Mouse (Mus musculus): ENCODE data around the gene 1700092M07Rik.

1700092M07Rik gene

DNA sequence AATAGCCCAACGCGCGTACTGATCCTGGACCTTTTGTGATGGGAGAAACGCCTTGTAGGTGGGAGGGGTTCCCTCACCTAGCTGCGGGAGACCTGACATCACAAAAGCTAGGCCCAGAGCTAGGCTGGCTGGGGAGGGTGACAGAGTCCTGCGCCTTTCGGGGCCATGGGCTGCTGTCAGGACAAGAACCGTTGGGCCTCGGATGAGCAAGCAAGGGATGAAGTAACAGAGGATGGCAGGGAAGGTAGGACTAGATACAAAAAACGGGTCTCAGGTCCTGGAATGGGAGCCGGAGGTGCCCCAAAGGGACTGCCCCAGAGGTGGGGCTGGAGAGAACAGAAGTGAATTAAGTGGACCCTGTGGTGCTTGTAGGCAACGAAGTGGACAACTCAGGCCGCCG, at the start of gene 1700092M07Rik:
1700092M07Rik (plus strand) TSS at position 116 of the 400 bp plus-strand sequence.
- in situ Hi-C loops (cut with MseI, MboI) = no loop called here

DNA sequence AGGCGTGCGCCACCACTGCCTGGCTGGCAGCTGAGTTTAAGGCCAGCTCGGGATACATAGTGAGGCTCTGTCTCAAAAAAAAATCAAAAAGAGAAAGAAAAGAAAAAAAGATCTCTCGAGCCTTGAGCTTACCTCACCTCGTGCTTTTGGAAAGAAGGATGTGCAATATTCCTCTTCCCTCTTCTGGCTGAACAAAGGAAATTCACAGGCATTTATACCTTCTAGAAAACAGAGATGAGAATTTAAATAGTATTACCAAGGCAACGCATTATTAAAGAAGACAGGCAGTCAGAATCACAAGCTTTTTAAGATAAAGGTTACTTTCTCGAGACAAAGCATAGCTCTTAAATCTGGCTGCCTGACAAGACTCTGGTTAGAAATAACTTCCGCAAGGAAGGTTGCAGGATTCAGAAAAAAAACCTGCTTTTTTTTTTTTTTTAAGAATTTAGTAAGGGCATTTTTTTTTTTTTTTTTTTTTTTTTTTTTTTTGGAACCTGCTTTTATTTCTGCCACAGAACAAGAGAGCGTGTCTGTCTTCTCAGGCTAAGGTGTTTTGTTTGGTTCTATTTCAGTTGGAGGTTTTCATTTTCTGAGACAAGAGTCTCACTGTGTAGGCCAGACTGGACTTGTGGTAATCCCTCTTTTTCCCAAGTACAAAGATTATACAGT, 48.5 kb upstream of the 1700092M07Rik start:
- in situ Hi-C loops (cut with MseI, MboI) = no loop called here

DNA sequence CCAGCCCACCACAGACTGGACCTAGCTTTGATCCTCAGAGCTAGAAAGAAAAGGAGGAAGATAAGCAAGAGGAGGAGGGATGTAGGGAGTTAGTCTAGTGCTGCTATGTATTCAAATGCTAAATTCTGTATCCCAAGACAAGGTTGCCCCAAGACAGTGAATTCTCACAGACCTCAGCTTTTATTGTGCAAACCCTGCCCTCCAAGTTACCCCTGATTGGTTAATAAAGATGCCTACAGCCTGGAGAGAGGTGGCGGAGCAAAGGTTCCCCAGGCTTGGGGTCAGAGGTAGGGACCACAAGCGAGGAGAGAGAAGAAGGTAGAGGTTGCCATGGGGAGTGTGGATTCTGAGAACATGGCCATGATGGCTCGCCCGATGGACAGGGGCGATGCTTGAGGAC, 47.8 kb upstream of the 1700092M07Rik start:
- in situ Hi-C loops (cut with MseI, MboI) = no loop called here

DNA sequence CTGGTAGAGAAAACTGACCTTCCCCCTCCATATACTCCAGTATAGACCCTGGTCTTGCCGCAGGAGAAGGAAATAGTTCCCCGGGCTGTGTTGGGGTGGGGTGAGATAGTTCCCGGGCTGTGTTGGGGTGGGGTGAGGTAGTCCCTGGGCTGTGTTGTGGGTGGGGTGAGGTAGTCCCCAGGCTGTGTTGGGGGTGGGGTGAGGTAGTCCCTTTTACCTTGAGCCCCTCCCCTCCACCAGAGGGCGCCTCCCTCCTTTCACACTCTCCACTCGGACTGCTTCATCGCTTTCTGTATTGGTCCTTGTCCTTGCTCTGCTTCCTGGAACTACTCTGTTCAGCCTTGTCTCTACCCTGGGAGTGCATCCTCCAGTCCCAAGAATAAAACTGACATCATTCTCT, 45.2 kb upstream of the 1700092M07Rik start:
- in situ Hi-C loops (cut with MseI, MboI) = no loop called here

DNA sequence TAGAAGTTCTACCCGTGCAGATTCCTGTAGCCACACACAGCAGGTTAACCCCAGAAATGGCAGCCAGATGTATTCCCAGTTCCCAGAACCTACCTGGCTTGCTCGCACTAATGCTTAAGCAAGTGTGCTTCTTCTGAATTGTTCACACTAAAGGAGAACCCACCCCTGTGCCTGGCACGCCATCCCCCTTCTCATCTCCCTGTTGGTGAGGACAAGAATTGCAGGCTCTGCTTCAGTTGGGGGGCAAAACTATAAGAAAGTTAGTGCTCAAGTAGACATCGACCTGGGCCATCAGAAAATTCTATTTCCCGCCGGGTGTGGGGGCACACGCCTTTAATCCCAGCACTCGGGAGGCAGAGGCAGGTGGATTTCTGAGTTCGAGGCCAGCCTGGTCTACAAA, 40.9 kb upstream of the 1700092M07Rik start:
- in situ Hi-C loops (cut with MseI, MboI) = no loop called here

DNA sequence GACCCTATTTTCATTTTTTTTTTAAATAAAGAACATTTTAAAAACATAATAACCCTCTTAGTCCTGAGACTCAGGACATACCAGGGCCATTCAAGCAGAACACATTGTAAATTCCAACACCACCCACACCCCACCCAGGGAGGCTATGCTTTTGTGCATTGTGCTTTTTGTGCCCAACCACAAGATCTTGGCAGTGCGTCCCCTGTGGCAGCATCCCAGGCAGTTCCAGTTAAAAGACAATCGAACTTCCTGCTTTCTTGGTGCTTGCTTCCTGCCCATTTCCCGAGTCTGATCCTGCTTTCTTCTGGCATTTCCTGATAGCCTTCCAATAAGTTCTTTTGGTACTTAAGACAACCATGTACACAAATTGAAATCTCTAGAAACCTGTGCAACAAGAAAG, 38.1 kb upstream of the 1700092M07Rik start:
- in situ Hi-C loops (cut with MseI, MboI) = no loop called here

DNA sequence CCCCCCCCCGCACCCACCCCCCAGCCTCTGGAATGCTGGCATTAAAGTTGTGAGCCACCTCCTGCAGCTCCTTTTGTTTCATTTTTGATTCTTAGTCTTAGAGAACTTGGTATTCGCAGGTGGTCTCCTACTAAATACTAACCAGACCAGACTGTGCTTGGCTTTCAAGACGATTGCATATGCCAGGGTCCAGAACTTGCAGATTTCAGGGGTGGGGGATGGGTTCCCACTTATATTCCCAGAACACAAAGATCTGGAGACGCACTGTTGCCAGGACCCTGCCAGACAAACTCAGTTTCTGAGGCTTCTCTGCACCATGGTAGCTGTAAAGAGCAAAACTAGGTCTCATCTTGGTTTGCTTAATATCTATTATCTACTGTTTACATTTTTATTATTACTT, 36.9 kb upstream of the 1700092M07Rik start:
- in situ Hi-C loops (cut with MseI, MboI) = no loop called here

DNA sequence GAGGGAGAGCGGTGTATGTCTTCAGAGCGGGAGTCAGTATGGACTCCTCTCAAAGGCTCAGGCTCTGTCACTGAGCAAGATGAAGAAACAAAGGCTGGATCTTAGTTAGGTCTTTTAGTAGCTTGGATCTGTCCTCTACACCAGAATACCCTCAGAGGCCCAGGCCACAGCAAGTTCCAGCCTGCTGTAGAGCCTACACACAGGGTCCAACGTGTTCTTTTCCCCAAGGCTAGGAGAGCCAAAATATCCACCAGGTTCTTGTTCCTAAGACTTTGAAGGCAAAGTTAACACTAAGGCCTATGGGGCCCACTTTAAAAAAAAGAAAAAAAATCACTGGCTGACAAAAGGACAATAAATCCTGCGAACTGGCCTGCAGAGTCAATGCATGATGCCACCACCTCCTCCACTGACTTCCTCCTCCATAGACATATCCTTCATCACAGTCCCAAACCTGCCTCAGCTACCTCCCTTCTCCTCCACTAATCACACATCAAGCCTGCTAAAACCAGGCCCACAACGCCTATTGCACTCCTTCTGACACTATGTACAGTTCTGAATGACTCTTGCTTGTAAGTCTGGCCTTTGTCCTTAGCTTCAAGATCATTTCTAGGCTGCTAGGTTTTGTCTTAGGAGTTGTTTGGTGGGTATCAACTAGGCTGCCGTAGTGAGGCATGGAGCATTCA, 35.4 kb upstream of the 1700092M07Rik start:
- in situ Hi-C loops (cut with MseI, MboI) = no loop called here

DNA sequence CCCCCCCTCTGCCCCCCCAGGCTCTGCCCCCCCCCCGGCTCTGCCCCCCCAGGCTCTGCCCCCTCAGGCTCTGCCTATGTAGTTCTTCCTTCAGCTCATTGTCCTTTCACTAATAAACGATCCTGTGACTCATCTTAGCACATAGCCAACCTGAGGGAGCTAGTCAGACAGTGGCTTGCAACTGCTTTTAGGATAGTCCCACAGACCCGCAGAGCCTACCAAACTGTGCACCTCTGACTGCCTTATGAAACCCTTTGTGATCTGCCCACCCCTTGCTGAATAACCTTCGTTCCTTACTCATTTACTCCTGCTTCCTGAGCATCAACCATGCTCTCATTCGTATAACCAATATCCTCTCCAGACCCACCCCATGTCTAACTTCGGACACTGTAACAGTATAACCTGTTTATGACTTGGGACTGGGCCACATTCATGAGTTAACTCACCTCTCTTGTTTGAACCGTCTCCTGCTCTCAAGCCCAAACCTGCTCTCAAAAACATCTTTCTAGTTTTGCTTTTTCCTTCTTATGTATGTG, 34.3 kb upstream of the 1700092M07Rik start:
- in situ Hi-C loops (cut with MseI, MboI) = no loop called here

DNA sequence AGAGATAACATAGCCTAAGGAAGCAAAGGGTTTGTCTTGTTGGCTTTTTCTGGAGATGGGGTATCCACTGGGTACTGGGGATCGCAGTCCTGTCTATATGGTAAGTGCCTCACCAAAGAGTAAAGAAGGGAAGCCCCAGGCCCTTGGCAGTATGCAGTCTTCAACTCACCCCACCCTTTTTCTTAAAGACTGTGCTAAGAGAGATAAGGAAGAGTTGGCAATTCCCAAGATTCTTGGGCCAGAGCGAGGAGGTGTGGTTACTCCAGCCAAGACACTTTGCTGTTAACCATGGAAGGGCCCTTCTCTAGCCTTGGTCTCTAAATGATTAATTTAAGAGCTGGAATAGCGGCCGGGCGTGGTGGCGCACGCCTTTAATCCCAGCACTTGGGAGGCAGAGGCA, 33.6 kb upstream of the 1700092M07Rik start:
- in situ Hi-C loops (cut with MseI, MboI) = no loop called here

DNA sequence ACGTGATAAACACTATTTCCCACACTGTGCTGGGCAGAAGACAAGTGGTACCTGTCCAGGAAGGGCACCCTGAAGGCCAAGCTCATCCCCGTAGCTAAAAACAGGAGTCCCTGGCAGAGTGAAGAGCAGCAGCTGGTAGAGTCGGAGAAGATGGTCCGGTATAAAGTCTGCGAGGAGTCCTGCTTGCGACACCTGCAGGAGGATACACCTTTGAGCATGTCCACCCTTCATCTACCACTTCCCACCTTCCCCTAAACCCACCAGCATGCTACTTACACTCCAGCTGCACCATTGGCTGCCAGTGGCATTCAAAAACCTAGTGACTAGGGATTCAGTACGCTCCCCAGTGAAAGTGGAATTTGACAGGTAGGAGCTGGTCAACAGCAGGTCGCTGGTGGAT, 31.6 kb upstream of the 1700092M07Rik start:
- in situ Hi-C loops (cut with MseI, MboI) = no loop called here

DNA sequence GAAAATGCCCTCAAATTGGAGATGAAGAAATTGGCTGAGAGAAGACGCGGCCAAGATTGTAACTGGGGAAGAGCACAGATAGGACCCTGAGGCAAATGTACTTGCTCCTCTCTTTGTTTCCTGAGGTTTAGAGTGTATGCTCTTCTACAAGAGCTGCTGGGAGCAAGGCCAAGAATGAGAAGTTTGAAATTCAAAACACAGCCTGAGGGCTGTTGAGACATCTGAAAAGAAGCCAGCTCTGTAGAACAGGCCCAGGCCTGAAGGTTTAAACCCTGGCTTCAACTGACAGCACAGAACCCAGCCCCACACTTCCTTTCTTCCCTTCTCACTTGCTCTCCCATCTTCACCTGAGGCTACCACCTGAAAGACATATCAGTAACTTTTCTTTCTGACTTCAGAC, 30.5 kb upstream of the 1700092M07Rik start:
- in situ Hi-C loops (cut with MseI, MboI) = no loop called here

DNA sequence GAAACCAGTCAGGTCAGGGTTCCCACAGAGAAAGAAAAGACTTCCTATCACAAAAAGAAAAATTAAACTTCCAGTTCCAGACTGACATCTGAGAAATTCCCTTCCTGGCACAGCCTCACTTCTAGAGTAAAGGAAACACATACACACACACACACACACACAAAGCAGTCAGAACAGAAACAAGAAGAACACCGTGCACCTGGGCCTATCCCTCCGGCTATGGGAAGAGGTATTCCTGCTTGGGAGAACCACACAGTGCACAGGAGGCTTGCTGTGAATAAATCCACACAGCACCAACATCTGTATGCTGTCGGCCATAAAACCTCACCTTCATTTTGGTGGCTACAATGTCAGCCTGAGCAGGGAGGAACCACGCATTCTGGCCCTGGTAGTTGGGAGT, 29.0 kb upstream of the 1700092M07Rik start:
- in situ Hi-C loops (cut with MseI, MboI) = no loop called here

DNA sequence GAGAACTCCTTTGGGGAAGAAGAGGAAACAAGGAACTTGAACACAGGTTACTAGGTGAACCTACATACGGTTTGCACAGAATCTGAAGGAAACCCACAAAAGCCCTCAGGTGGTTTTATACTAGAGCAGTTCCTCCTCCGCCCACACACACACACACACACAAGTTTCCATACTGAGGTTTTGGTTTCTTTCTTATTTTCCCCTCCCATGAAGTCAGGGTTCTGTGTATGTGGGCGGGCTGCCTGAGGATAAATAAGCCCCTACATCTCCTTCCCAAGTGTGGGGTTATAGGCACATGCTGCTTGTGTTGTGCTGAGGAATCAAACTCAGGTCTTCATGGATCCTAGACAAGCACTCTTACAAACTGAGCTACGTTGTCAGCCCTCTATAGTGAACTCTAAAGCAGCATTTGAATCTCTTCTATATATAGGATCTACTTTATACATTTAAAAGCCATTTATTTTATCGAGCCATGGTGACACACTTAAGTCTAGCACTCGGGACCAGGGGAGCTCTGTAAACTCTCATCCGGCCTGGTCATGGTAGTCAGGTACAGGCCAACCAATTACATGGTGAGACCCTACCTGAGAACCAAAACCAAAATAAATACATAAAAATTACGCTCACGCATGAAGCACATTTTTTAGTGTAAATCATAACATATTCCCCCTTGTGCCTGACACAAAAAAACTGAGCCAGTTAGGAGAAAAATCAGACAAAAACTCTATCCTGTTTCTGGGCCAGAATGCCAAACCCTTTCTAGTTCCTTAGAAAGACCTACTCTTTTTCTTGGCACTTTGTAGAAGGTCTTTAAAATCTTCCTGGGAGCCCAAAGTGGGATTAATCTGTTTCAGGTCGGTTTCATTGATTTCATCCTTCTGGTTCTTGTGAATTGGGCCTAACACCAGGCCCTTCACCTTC, 28.3 kb upstream of the 1700092M07Rik start:
- in situ Hi-C loops (cut with MseI, MboI) = no loop called here

DNA sequence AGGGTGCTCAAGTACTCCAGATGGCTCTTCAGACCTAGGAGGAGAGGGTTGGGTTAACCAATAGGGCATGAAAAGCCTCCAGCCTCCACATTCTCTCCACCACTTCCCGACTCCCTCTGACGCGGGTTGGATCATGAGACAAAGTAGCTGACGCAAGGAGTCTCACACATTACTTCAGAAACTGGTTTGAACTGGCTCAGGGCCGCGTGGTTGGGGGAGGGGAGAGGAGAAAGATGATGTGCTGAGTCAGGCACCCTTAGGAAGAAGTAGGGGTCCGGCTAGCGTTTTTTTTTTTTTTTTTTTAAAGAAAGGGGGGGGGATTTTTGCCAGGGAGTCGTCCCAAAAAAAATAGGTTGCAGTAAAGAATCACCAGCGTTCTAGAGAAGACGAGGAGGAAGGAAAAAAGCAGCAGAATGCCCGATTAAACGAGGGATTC, 27.6 kb upstream of the 1700092M07Rik start:
- in situ Hi-C loops (cut with MseI, MboI) = no loop called here

DNA sequence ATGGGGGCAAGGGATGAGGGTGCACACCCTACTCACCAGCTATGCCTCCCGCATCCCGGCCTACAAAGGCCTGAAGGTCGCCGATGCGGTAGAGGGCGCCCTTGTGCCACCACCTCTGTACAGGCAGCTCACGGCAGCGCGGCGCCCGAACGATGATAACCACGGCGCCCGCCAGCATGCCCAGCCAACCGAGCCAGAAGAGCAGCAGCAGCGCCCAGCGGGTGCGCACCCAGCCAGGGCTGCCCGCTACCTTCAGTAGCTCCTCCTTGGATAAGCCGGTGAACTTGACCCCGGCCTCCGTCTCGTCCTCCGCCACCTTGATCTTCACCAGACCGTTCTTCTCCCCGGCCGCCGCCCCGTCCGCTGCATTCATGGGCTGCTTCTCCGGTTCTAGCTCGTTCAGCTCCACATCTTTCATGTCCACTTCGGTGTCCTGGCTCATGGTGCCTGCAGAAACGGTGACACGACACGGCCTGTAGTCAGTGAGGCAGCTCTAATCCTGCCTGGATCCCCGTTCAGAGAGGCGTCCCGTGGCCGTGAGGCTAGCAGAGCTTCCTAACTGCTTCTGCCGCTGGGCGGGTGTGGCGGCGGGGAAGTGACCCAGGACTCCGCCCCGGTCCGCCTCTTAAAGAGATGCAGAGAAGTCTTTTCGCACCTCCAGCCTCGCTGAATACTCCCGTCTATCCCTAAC, 27.1 kb upstream of the 1700092M07Rik start:
- in situ Hi-C loops (cut with MseI, MboI) = no loop called here

DNA sequence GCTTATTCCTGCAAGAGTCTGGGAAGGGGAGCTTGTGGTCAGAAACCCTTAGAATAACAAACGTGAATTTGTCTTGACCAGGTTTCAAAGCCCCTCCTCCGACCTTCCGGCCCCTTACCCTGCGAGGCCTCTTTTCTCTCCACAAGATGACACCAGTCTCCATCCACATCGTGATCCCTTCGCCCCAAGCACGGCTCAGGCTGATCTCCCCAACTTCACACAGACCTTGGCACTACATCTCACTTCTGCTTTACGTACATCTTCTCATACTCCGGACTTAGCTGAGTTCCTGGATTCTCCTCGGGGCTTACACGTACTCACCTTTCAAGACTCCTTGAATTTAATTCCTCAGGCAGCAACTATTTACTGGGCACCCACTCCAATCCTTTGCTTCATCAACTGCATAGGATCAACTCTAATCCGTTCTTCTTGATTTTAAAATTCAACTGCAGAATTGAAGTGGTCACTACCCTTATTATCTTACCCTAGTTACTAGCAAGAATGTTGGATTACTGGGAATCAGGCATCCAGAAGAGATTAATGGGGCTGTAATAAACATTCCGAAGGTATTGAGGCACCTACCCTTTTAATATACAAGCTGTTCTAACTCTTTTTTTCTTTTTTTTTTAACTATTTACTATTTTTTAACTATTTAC, 26.4 kb upstream of the 1700092M07Rik start:
- in situ Hi-C loops (cut with MseI, MboI) = no loop called here

DNA sequence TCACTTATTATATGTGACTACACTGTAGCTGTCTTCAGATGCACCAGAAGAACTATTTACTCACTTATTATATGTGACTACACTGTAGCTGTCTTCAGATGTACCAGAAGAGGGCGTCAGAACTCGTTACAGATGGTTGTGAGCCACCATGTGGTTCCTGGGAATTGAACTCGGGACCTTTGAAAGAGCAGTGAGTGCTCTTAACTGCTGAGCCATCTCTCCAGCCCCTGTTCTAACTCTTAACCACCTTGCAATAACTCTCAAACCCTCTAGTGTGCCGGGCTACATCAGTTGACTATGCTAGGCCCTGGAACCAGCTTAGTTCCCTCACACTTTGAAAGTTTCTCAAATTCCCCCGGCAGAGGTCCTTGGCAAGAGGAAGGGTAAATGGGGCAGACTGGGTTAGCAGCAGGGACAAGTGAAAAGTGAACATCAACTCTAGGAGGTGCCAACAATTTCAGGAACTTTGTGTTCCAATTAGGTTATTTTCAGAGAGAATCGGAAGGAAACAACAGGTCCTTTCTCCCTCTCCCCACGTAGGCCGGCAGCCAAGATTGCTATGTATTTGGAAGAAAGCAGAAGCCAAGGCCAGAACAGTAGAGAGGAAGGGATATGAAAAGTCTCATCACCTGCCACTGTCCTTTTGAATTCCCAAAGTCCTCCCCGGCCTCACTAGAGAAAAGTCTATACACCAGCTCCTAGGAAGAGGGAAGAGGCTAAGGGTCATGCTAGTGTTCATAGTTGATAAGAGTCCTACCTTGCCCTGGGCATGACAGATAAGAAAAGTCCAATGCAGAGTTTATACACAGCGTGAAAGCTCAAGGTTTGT, 25.7 kb upstream of the 1700092M07Rik start:
- in situ Hi-C loops (cut with MseI, MboI) = no loop called here

DNA sequence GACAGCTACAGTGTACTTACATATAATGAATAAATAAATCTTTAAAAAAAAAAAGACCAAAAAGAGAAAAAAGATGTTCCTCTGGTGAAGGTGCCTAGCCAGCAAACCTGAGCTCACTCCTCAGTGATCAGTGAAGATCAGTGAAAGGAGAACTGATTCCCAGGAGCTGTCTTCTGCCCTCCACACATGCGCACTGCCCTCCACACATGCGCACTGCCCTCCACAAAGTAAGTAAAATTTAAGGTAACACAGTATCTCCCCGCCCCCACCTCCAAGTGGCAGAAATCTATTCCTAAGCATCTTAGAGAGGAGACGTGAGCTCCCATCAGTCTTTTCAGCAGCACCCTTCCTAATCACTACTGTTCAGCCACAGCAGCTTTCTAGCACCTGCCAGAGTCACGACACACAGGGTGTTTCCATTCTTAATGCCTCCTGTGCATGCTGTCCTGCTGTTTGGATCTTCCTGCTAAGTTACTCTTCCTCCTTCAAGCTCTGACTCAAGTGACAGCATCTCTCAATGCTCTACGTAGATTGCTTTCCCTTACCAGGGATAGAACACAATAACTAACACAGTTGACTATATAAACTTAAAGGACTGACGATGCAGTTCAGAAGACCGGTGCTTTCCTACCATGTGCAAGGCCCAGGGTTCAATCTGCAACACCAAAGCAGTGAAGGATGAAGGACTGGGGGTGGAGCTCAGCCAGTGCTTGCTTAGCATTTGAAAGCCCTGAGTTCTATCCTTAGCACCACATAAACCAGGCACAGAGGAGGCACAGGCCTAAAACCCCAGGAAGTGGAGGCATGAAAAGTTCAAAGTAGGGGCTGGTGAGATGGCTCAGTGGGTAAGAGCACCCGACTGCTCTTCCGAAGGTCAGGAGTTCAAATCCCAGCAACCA, 24.4 kb upstream of the 1700092M07Rik start:
- in situ Hi-C loops (cut with MseI, MboI) = no loop called here
